Mouse (Mus musculus): ENCODE results near the gene Lsm2.
"Not testable (repeated sequence)": the region's sequence is repeated elsewhere in the genome, so short reads cannot be mapped to it uniquely, and the experiment has no call there.

The Lsm2 gene

DNA sequence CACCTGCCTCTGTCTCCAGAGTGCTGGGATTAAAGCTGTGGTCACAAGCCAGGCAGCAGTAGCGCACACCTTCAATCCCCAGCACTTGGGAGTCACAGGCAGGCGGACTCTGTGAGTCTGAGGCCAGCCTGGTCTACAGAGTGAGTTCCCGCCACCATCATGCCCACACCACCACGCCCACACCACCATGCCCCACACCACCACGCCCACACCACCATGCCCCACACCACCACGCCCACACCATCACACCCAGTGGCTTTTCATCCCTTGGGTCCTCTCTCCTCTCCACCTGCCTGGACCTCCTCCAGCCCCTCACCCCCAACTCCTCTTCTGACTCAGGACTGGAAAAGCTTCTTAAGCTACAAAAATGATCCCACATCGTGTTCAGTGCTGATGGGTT lies 50.2 kb downstream of the Lsm2 start:
- DNase-seq (ENCODE audit: low spot score), result no peak

DNA sequence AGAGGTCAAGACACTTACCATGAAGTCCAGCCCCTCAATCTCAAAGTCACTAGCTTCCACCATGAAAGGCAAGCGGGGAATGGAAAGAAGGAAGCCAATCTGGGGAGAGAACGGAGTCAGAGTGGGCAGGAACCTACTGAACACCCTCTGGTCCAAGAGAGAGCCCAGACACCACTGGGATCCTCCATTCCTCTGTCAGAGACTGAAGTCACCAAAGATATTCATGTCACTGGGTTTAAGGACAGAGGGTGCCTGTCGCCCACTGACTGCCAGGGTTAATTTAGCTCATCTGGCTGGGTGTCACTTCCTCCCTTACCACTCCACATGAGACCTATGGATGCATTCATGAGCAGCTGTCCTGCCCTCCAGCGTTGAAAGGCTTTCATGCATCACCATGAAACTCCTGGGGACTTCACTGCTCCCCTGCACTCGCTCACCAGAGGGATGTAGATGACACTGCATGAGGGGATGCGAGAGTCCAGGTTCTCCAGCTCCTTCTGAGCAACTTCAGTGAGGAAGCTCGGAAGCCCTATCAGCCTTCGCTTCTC lies 50.7 kb downstream of the Lsm2 start:
- DNase-seq (ENCODE audit: low spot score), result no peak

DNA sequence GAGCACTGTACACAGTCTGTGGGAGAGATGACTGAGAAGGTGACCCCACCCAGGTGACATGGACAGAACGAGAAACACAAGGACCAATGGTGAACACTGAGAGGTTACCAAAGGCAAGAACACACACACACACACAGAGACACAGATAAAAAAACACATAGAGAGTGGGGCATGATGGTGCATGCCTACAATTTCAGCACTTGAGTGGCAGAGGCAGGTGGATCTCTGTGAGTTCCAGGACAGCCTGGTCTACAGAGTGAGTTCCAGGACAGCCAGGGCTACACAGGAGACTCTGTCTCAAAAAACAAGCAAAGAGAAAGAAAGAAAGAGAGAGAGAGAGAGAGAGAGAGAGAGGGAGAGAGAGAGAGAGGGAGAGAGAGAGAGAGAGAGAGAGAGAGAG lies 52.0 kb downstream of the Lsm2 start:
- DNase-seq (ENCODE audit: low spot score), result not testable (repeated sequence)

DNA sequence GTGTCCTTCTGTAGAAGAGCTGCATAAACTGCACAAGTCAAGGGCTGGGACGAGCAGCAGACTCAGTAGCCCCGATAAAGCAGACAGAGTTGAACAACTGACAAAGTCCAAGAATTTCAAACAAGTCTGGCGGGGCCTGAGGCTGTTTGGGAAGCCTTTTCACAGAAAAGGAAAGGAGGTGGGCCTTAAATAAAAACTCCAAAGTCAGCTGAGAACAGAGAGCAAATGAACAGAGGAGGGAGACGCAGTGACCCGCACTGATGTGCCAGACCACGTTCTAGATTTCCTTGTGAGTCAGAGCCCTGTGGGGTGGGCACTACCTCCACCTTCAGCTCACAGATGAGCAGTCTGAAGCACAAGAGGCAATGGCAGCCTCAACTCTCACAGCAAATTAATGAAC lies 53.2 kb downstream of the Lsm2 start:
- no peak for DNase-seq (ENCODE audit: low spot score)
